Mouse (Mus musculus) CD4-positive, CD25-positive, alpha-beta regulatory T cell, adult 9 weeks (primary cell): ENCODE results near the gene Gm4985. TPM values are rescaled to one million over a fixed set of nuclear protein-coding genes. Genes with fewer than 3 reads are reported as not detected.

Experiments
- polyA plus RNA-seq: library from polyadenylated mRNA; unstranded; fragments of 100-300 nt; shearing (Covaris generic); gene quantifications from one replicate; pipeline ENCODE4 v1.2.1, GENCODE M21; 2017

Gm4985 gene
- polyA plus RNA-seq = not detected

GRCm38 (mm10) chrX:23958834-23959233 is at the start of gene Gm4985:
Gm4985 (minus strand) TSS chrX:23958934.

Other genes starting within 250 kb of the Gm4985 start
- not detected for gene Gm4907, start 76.4 kb downstream of the Gm4985 start, polyA plus RNA-seq